Mouse (Mus musculus) adrenal gland, postnatal 14 days (tissue): ENCODE measurements around the gene Arl13a. TPM values are rescaled to one million over a fixed set of nuclear protein-coding genes. Genes with fewer than 3 reads are reported as not detected.

ENCODE experiments used
- total RNA-seq: library from RNA; stranded (reverse); gene quantifications from 2 replicates; pipeline ENCODE4 v1.2.3, GENCODE M21; 2021

Gene Arl13a
- total RNA-seq, 1 experiment from 2014 or later, result not detected

Other genes with a start within 250 kb of the Arl13a start
- 9.0 and 11.0 TPM in 2 replicates for gene Sytl4, start 205.7 kb upstream of the Arl13a start, total RNA-seq
- 49.1 and 50.2 TPM in 2 replicates for gene Cstf2, start 128.3 kb upstream of the Arl13a start, total RNA-seq
- 1.2 and 2.3 TPM in 2 replicates for gene Xkrx, start 25.4 kb upstream of the Arl13a start, total RNA-seq
- 0.67 and 0.68 TPM in 2 replicates for gene Nox1, start 34.5 kb downstream of the Arl13a start, total RNA-seq
- gene Trmt2b, start 89.5 kb downstream of the Arl13a start, total RNA-seq, result 41.4 and 43.2 TPM in 2 replicates
- 170 and 191 TPM in 2 replicates for gene Tmem35a, start 107.7 kb downstream of the Arl13a start, total RNA-seq
- gene Cenpi, start 120.6 kb downstream of the Arl13a start, total RNA-seq, result 7.6 TPM in 2 replicates
- 0.41 and 0.53 TPM in 2 replicates for gene Drp2, start 217.1 kb downstream of the Arl13a start, total RNA-seq